ENCODE assay signal across 8 mouse cellular contexts in genomic region chr5:41556700-41557309, GRCm38 (mm10).
DNase-seq lines count a peak whose midpoint lies in the region; ATAC-seq and TF ChIP-seq lines count a peak whose summit lies in the region.

No protein-coding gene starts in this region.

- no peak for DNase-seq in heart, postnatal 4 days
- DNase-seq in ES-CJ7 (ENCODE audit: low read depth, low spot score): peak; percentile 9
- DNase-seq in liver, embryonic 14.5 days (ENCODE audit: low read depth in 3 of 3, low spot score in 3 of 3): no peak
- no peak for DNase-seq in thymus, adult 2 months
- no peak for DNase-seq in right cerebral cortex, postnatal 36 days (ENCODE audit: low spot score in 2 of 2)

- TF ChIP-seq POLR2A in thymus, adult 2 months (IDR thresholded peaks at IDR 0.05; ENCODE audit: control insufficient read depth, extremely low read depth, insufficient read depth, low read length, poor library complexity): no peak

- no peaks in the 10 kb centered on the region for H3K9me3 ChIP-seq in heart, embryonic 13.5 days
- H3K9me3 ChIP-seq in forebrain, embryonic 15.5 days: no peaks in the 10 kb centered on the region
- H3K9me3 ChIP-seq in liver, embryonic 14.5 days (ENCODE audit: control insufficient read depth, low read length): no peaks in the 10 kb centered on the region

- TF ChIP-seq EP300 in liver, embryonic 14.5 days (IDR thresholded peaks at IDR 0.05; ENCODE audit: low read depth): no peak

- no peak overlapping the region for H3K27ac ChIP-seq in heart, embryonic 13.5 days (replicated peaks)
- no peak overlapping the region for H3K27ac ChIP-seq in forebrain, embryonic 15.5 days (replicated peaks)
- no peak overlapping the region for H3K27ac ChIP-seq in liver, embryonic 14.5 days
- no peak overlapping the region for H3K27ac ChIP-seq in thymus, adult 2 months (ENCODE audit: control insufficient read depth, insufficient read depth, low read length)

- H3K4me3 ChIP-seq in heart, embryonic 13.5 days: peak overlapping the region; percentile 39
- H3K4me3 ChIP-seq in forebrain, embryonic 15.5 days: 0 out of 2 replicates have a peak overlapping the region, but pooled peaks have one; percentile 8
- no peak overlapping the region for H3K4me3 ChIP-seq in liver, embryonic 14.5 days (ENCODE audit: insufficient read depth in 1 of 2, low read depth in 2 of 2, low read length in 2 of 2)
- no peak overlapping the region for H3K4me3 ChIP-seq in thymus, adult 2 months (ENCODE audit: control insufficient read depth, insufficient read depth, low read length)

- peaks cover 3% of the 10 kb centered on the region; the same call in 1 of the 2 replicates for H3K4me1 ChIP-seq in heart, embryonic 13.5 days
- 0 out of 2 replicates have a peak, but pooled peaks cover 6% of the 10 kb centered on the region for H3K4me1 ChIP-seq in forebrain, embryonic 15.5 days
- no peaks in the 10 kb centered on the region for H3K4me1 ChIP-seq in liver, embryonic 14.5 days (replicated peaks; ENCODE audit: control insufficient read depth in 2 of 2, insufficient read depth in 2 of 2, low read length in 1 of 2)
- H3K4me1 ChIP-seq in thymus, adult 2 months (replicated peaks; ENCODE audit: control insufficient read depth, insufficient read depth, low read length): no peaks in the 10 kb centered on the region

- WGBS in heart, embryonic 13.5 days: 31% methylated on average over 24 of the region's 24 CpGs
- 52% methylated on average over 24 of the region's 24 CpGs for WGBS in forebrain, embryonic 15.5 days
- WGBS in liver, embryonic 14.5 days (ENCODE audit: insufficient replicate concordance): 44% methylated on average over 24 of the region's 24 CpGs
- WGBS in thymus, adult 2 months: 68% methylated on average over 24 of the region's 24 CpGs

- H3K27me3 ChIP-seq in heart, embryonic 13.5 days (replicated peaks): no peaks in the 10 kb centered on the region
- no peaks in the 10 kb centered on the region for H3K27me3 ChIP-seq in forebrain, embryonic 15.5 days
- H3K27me3 ChIP-seq in liver, embryonic 14.5 days (ENCODE audit: control insufficient read depth, insufficient read depth, low read length): no peaks in the 10 kb centered on the region
- no peaks in the 10 kb centered on the region for H3K27me3 ChIP-seq in thymus, adult 2 months (ENCODE audit: control insufficient read depth, insufficient read depth, low read length)

- peak overlapping the region; percentile 67 for H3K4me2 ChIP-seq in heart, embryonic 13.5 days
- peak overlapping the region; percentile 31; the same call in 1 of the 2 replicates for H3K4me2 ChIP-seq in forebrain, embryonic 15.5 days (replicated peaks)
- H3K4me2 ChIP-seq in liver, embryonic 14.5 days (ENCODE audit: low read depth): peak overlapping the region; percentile 24; the same call in 1 of the 2 replicates

- TF ChIP-seq CTCF in liver, embryonic 14.5 days (IDR thresholded peaks at IDR 0.05; ENCODE audit: low read depth): no peak
- no peak for TF ChIP-seq CTCF in thymus, adult 2 months (IDR thresholded peaks at IDR 0.05; ENCODE audit: borderline replicate concordance, control insufficient read depth, extremely low read depth, insufficient read depth, low read length, poor library complexity)

- H3K9ac ChIP-seq in heart, embryonic 13.5 days: peak overlapping the region; percentile 28; the same call in 1 of the 2 replicates
- no peak overlapping the region for H3K9ac ChIP-seq in forebrain, embryonic 15.5 days (replicated peaks)
- no peak overlapping the region for H3K9ac ChIP-seq in liver, embryonic 14.5 days (replicated peaks)

- ATAC-seq in heart, embryonic 13.5 days (ENCODE audit: extremely low read depth, insufficient number of reproducible peaks, low FRiP score, low TSS enrichment): no peak
- no peak for ATAC-seq in forebrain, embryonic 15.5 days (replicated peaks)
- no peak for ATAC-seq in liver, embryonic 14.5 days (ENCODE audit: insufficient read depth)
- ATAC-seq in megakaryocyte-erythroid progenitor cell, adult 5-6 weeks (replicated peaks; ENCODE audit: low FRiP score, low TSS enrichment, poor library complexity, severe bottlenecking): no peak

- no peaks in the 10 kb centered on the region for H3K36me3 ChIP-seq in heart, embryonic 13.5 days
- H3K36me3 ChIP-seq in forebrain, embryonic 15.5 days: no peaks in the 10 kb centered on the region
- no peaks in the 10 kb centered on the region for H3K36me3 ChIP-seq in liver, embryonic 14.5 days (replicated peaks; ENCODE audit: control insufficient read depth, insufficient read depth, low read depth)
- H3K36me3 ChIP-seq in thymus, adult 2 months (ENCODE audit: control insufficient read depth, insufficient read depth, low read length): no peaks in the 10 kb centered on the region

Comparison
In these comparisons a context has a peak if more than half of its experiments do, and no peak if none do; other contexts are left out.
1. H3K4me3 ChIP-seq: peak in heart, embryonic 13.5 days (single experiment) and forebrain, embryonic 15.5 days (single experiment); none in liver, embryonic 14.5 days (0 of 2) and thymus, adult 2 months (single experiment).
2. Peak in every context shown above with its lines, with median percentiles within 50 percentile points of each other: H3K4me2 ChIP-seq.